Mouse (Mus musculus): ENCODE data around the gene Ncoa3. TPM values are rescaled to one million over a fixed set of nuclear protein-coding genes. Genes with fewer than 3 reads are reported as not detected.

Ncoa3 gene
- total and polyA plus RNA-seq, 2 experiments from 2014 or later: 5.8 to 48.7 TPM

DNA sequence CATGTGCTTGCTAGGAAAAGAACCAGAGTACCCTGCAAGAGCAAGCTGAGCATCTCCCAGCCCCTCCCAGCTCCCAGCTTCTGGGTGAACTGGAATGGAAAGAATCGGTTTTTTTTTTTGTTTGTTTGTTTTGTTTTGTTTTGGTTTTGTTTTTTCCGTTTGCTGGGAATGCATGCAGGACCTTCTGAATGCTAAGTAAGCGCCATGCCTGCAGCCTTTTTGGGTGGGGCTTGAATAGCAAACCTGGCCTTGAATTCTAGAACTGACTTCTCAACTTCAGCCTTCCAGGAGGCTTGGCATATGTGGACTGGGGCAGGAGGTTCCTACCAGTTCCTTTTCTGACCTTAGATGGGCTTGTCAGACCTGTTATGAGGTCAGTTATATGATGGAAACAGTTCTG lies 16.2 kb upstream of the Ncoa3 start:
- DNase-seq (ENCODE audit: low spot score): no peak
- Histone ChIP-seq H3K9ac (replicated peaks; ENCODE audit: low read depth, low read length) (no peak overlapping the region), H3K36me3 (replicated peaks; ENCODE audit: control insufficient read depth, insufficient read depth, low read length) (no peaks in the 10 kb centered on the region), H3K4me2 (ENCODE audit: low read depth, low read length) (no peak overlapping the region), H3K4me1 (ENCODE audit: control insufficient read depth, insufficient read depth) (no peaks in the 10 kb centered on the region), H3K4me3 (ENCODE audit: low read depth, low read length) (no peak overlapping the region), H3K27me3 (ENCODE audit: control insufficient read depth, insufficient read depth, low read length) (no peaks in the 10 kb centered on the region), H3K27ac (ENCODE audit: low read depth) (peak overlapping the region; percentile 16; the same call in 1 of the 2 replicates), H3K9me3 (replicated peaks; ENCODE audit: control insufficient read depth, low read length) (no peaks in the 10 kb centered on the region; the same call in 1 of the 2 replicates)
- no peak for ATAC-seq (ENCODE audit: insufficient read depth, low read depth)
- 67% methylated on average over 3 of the region's 3 CpGs for WGBS
- no peak for TF ChIP-seq CTCF (IDR thresholded peaks at IDR 0.05; ENCODE audit: low read depth)
- TF ChIP-seq EP300 (IDR thresholded peaks at IDR 0.05; ENCODE audit: low read depth): no peak

DNA sequence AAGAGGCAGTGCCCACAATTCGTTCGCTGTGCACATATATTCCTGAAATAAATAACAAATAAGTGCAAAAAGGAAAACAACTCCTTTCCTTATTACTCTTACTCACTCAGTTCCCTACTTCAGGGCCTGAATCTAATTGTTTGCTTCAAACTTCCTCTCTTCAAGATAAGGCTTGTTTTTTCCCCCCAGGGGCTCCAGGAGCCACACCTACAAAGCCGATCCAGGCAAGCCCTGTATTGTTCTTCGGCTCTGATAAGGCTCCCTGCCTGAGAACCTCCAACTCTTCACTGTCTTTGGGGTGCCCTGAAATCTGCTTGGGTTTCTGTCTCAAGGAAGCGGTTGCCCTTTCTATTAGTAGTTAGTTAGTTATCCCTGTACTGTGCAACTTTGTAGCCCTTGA lies 15.6 kb upstream of the Ncoa3 start:
- Histone ChIP-seq H3K4me3 (ENCODE audit: low read depth, low read length) (no peak overlapping the region), H3K9ac (replicated peaks; ENCODE audit: low read depth, low read length) (no peak overlapping the region)
- DNase-seq (ENCODE audit: low spot score): no peak

DNA sequence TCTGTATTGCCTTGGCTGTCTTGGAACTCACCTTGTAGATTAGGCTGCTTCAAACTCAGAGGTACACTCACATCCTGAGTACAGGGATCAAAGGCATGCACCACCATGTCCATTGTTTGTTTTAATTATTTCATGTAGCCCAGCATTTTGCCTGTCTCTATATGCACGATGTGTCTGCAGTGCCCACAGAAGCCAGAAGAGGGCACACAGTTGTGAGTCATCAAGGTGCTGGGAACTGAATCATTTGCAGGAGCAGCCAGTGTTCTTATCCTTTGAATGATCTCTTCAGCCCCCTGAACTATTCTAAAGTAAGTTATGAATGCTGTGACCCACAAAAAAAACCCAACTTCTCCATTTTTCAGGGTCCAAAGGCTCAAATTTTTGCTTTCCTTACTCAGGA lies 14.3 kb upstream of the Ncoa3 start:
- TF ChIP-seq EP300 (IDR thresholded peaks at IDR 0.05; ENCODE audit: low read depth) (no peak), CTCF (IDR thresholded peaks at IDR 0.05; ENCODE audit: low read depth) (no peak)
- no peaks in the 10 kb centered on the region for H3K27me3 ChIP-seq (ENCODE audit: control insufficient read depth, insufficient read depth, low read length)
- 97% methylated on average over 1 of the region's 1 CpGs for WGBS
- no peaks in the 10 kb centered on the region for H3K4me1 ChIP-seq (ENCODE audit: control insufficient read depth, insufficient read depth)
- H3K4me2 ChIP-seq (ENCODE audit: low read depth, low read length): no peak overlapping the region
- ATAC-seq (ENCODE audit: insufficient read depth, low read depth) (no peak), DNase-seq (ENCODE audit: low spot score) (no peak)
- H3K4me3 ChIP-seq (ENCODE audit: low read depth, low read length): no peak overlapping the region
- H3K9ac ChIP-seq (replicated peaks; ENCODE audit: low read depth, low read length): no peak overlapping the region
- H3K36me3 ChIP-seq (replicated peaks; ENCODE audit: control insufficient read depth, insufficient read depth, low read length): no peaks in the 10 kb centered on the region
- H3K9me3 ChIP-seq (replicated peaks; ENCODE audit: control insufficient read depth, low read length): no peaks in the 10 kb centered on the region; the same call in 1 of the 2 replicates
- no peak overlapping the region for H3K27ac ChIP-seq (ENCODE audit: low read depth)

More for the DNA sequence above, 15.6 kb upstream of the Ncoa3 start:
- Histone ChIP-seq H3K4me2 (ENCODE audit: low read depth, low read length) (no peak overlapping the region), H3K9me3 (replicated peaks; ENCODE audit: control insufficient read depth, low read length) (no peaks in the 10 kb centered on the region; the same call in 1 of the 2 replicates), H3K27me3 (ENCODE audit: control insufficient read depth, insufficient read depth, low read length) (no peaks in the 10 kb centered on the region), H3K4me1 (ENCODE audit: control insufficient read depth, insufficient read depth) (no peaks in the 10 kb centered on the region), H3K27ac (ENCODE audit: low read depth) (peak overlapping the region; percentile 16), H3K36me3 (replicated peaks; ENCODE audit: control insufficient read depth, insufficient read depth, low read length) (no peaks in the 10 kb centered on the region)
- no peak for TF ChIP-seq EP300 (IDR thresholded peaks at IDR 0.05; ENCODE audit: low read depth)
- no peak for TF ChIP-seq CTCF (IDR thresholded peaks at IDR 0.05; ENCODE audit: low read depth)
- 36% methylated on average over 5 of the region's 5 CpGs for WGBS
- no peak for ATAC-seq (ENCODE audit: insufficient read depth, low read depth)

DNA sequence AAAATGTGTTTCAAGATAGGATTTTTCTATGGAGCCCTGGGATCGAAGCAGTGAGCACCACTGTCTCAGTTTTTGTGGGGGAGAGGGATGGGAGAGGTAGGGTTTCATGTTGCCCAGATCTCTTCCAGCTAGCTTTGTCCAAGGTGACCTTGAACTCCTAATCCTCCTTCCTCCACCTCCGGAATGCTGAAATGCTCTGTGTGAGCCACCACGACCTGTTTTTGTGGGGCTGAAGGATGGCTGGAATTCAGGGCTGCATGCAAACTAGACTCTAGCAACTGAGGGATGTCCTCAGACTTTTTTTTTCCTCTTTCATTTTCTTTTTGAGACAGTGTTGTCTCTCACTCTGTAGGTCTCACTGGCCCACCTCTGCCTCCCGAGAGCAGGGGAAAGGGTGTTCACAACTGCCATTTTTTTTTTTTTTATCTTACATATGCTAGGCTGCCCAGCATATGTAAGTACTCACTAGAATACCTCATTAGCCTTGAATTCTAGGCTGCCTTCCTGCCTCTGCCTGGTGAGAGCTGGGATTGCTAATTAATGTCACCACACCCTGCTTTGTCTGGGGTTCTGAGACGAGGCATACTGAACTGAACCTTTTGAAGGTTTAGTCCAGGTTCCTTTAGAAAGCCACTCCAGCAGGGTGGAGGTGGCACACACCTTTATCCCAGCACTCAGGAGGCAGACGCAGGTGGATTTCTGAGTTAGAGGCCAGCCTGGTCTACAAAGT lies 11.0 kb upstream of the Ncoa3 start:
- no peak overlapping the region for H3K4me3 ChIP-seq (ENCODE audit: low read depth, low read length)
- 50% methylated on average over 6 of the region's 6 CpGs for WGBS
- H3K4me2 ChIP-seq (ENCODE audit: low read depth, low read length): no peak overlapping the region
- TF ChIP-seq CTCF (IDR thresholded peaks at IDR 0.05; ENCODE audit: low read depth) (no peak), EP300 (IDR thresholded peaks at IDR 0.05; ENCODE audit: low read depth) (no peak)
- no peak for ATAC-seq (ENCODE audit: insufficient read depth, low read depth)
- H3K27ac ChIP-seq (ENCODE audit: low read depth): no peak overlapping the region
- DNase-seq (ENCODE audit: low spot score): no peak
- H3K4me1 ChIP-seq (ENCODE audit: control insufficient read depth, insufficient read depth): no peaks in the 10 kb centered on the region
- no peaks in the 10 kb centered on the region; the same call in 1 of the 2 replicates for H3K9me3 ChIP-seq (replicated peaks; ENCODE audit: control insufficient read depth, low read length)
- no peaks in the 10 kb centered on the region for H3K27me3 ChIP-seq (ENCODE audit: control insufficient read depth, insufficient read depth, low read length)
- no peak overlapping the region for H3K9ac ChIP-seq (replicated peaks; ENCODE audit: low read depth, low read length)
- no peaks in the 10 kb centered on the region for H3K36me3 ChIP-seq (replicated peaks; ENCODE audit: control insufficient read depth, insufficient read depth, low read length)

DNA sequence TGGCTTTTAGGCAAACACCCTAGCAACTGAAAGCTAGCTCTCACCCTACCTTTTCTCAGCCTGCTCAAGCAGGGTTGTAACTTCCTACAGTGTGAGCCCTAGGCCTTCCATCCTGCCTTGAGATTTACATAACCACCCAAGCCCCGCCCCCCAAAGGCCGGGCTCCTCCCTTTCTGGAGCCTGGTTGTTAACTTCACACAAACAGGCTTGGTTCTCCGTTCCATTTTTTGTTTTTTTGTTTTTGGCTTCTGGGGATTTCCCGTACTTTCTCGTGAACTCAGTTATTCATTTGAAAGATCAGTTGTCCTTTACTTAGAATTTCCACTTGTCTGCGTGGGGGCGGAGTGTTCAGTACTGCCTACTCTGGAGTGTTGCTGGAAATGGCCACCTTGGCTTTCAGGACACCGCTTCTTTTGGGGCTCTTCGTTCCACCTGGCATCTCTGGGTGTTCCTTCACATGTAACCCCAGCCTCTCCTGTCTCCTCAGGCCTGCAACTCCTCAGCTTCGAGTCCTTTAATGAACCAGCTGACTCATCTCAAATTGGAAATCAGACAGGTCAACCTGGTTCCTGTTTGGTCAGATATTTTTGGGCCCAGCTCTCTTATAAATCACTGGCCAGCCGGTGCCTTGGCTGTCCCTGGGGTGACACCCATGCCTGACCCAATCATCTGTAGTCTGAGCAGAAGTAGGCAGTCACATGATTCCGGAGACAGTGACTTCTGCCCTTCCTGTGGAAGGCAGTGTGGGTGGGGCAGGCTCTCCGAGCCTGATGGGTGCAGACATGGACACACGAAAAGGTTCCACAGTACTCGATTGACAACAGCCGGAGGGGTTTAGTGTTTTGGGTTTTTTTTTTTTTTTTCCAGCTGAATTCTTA lies 9.7 kb upstream of the Ncoa3 start:
- Histone ChIP-seq H3K27me3 (ENCODE audit: control insufficient read depth, insufficient read depth, low read length) (no peaks in the 10 kb centered on the region), H3K4me2 (ENCODE audit: low read depth, low read length) (no peak overlapping the region), H3K4me1 (ENCODE audit: control insufficient read depth, insufficient read depth) (no peaks in the 10 kb centered on the region), H3K36me3 (replicated peaks; ENCODE audit: control insufficient read depth, insufficient read depth, low read length) (no peaks in the 10 kb centered on the region), H3K4me3 (ENCODE audit: low read depth, low read length) (no peak overlapping the region), H3K27ac (ENCODE audit: low read depth) (peak overlapping the region; percentile 47), H3K9ac (replicated peaks; ENCODE audit: low read depth, low read length) (no peak overlapping the region), H3K9me3 (replicated peaks; ENCODE audit: control insufficient read depth, low read length) (no peaks in the 10 kb centered on the region; the same call in 1 of the 2 replicates)
- TF ChIP-seq EP300 (IDR thresholded peaks at IDR 0.05; ENCODE audit: low read depth): no peak
- TF ChIP-seq CTCF (IDR thresholded peaks at IDR 0.05; ENCODE audit: low read depth): no peak
- ATAC-seq (ENCODE audit: insufficient read depth, low read depth) (peak; percentile 40), DNase-seq (ENCODE audit: low spot score) (peak; percentile 42)
- 49% methylated on average over 16 of the region's 16 CpGs for WGBS
